Mouse (Mus musculus): ENCODE measurements at regions not wholly inside any gene's neighbourhood (a gene's known extent, or its start where the extent isn't known, plus 50 kb on each side); places are given as distances from the start of the nearest gene placed in this dataset.
A peak's percentile ranks its signal among the peaks of the same experiment; 100 is the strongest.

GRCm38 (mm10) chr1:195312426-195312825 is 135.9 kb upstream of the Cr2 start:
- DNase-seq (ENCODE audit: inconsistent ontology term) = no peak

GRCm38 (mm10) chr1:195285076-195285475 is 108.6 kb upstream of the Cr2 start:
- no peak for DNase-seq (ENCODE audit: inconsistent ontology term)

- DNase-seq (ENCODE audit: inconsistent ontology term) = peak; percentile 100
Observed at GRCm38 (mm10) chr1:195241496-195241895, 65.0 kb upstream of the Cr2 start.

- DNase-seq (ENCODE audit: inconsistent ontology term) = peak; percentile 50
Observed at GRCm38 (mm10) chr1:195232658-195233057, 56.1 kb upstream of the Cr2 start.

GRCm38 (mm10) chr1:195227007-195227406 is 50.5 kb upstream of the Cr2 start:
- no peak for DNase-seq (ENCODE audit: inconsistent ontology term)
